Mouse (Mus musculus) myocyte (in vitro differentiated cells): ENCODE measurements around the gene Trim9. TPM values are rescaled to one million over a fixed set of nuclear protein-coding genes. Genes with fewer than 3 reads are reported as not detected.

ENCODE experiments used
- H3K27me3 ChIP-seq: one replicate; pipeline ENCODE4 v1.6.1; 2011; ENCODE audit not compliant: control insufficient read depth, insufficient read depth, insufficient read length
- H3K36me3 ChIP-seq: one replicate; pipeline ENCODE4 v1.6.1; 2011; ENCODE audit not compliant: control insufficient read depth, insufficient read depth
- H3K4me2 ChIP-seq: one replicate; pipeline ENCODE4 v1.6.1; 2011; ENCODE audit warnings: low read depth, control low read depth
- H3K4me3 ChIP-seq: one replicate; pipeline ENCODE4 v1.5.1; 2011; ENCODE audit warnings: mild to moderate bottlenecking, control low read depth, moderate library complexity
- H3K79me2 ChIP-seq: one replicate; pipeline ENCODE4 v1.6.1; 2011; ENCODE audit not compliant: control insufficient read depth, insufficient read depth
- H3ac ChIP-seq: one replicate; pipeline ENCODE4 v1.6.1; 2011; ENCODE audit not compliant: control insufficient read depth, insufficient read length
- CEBPB ChIP-seq: IDR thresholded peaks from 2 replicates; pipeline ENCODE4 v1.6.1; 2011; ENCODE audit warnings: mild to moderate bottlenecking, moderate library complexity; ENCODE audit not compliant: poor library complexity, insufficient read depth, severe bottlenecking
- E2F4 ChIP-seq: IDR thresholded peaks from one replicate; pipeline ENCODE4 v1.6.1; 2011; ENCODE audit warnings: mild to moderate bottlenecking, control low read depth, moderate library complexity; ENCODE audit not compliant: insufficient read depth
- MAX ChIP-seq: IDR thresholded peaks from one replicate; pipeline ENCODE4 v1.6.1; 2011; ENCODE audit warnings: low read depth, mild to moderate bottlenecking, control low read depth
- MYOD1 ChIP-seq, 3 experiments: IDR thresholded peaks; one replicate each; pipeline ENCODE4 v1.6.1; 2011; ENCODE audit warnings: control low read depth in 2 of 3, low read depth in 2 of 3, mild to moderate bottlenecking in 2 of 3, moderate library complexity in 1 of 3; ENCODE audit not compliant: insufficient read length in 2 of 3, control insufficient read depth in 1 of 3
- MYOG ChIP-seq, 3 experiments: IDR thresholded peaks; one replicate each; pipeline ENCODE4 v1.6.1; 2011; ENCODE audit warnings: control low read depth in 2 of 3, low read depth in 2 of 3, mild to moderate bottlenecking in 2 of 3; ENCODE audit not compliant: insufficient read length in 2 of 3, control insufficient read depth in 1 of 3, insufficient read depth in 1 of 3
- POLR2A ChIP-seq: IDR thresholded peaks from one replicate; pipeline ENCODE4 v1.6.1; 2011; ENCODE audit warnings: low read depth, mild to moderate bottlenecking, control low read depth, moderate library complexity; ENCODE audit not compliant: insufficient read length
- POLR2AphosphoS2 ChIP-seq: IDR thresholded peaks from one replicate; pipeline ENCODE4 v1.6.1; 2011; ENCODE audit warnings: low read depth, control low read depth; ENCODE audit not compliant: insufficient read length
- REST ChIP-seq: IDR thresholded peaks from one replicate; pipeline ENCODE4 v1.6.1; 2011; ENCODE audit warnings: mild to moderate bottlenecking, control low read depth, moderate library complexity; ENCODE audit not compliant: insufficient read depth, insufficient read length
- SRF ChIP-seq: IDR thresholded peaks from one replicate; pipeline ENCODE4 v1.6.1; 2011; ENCODE audit warnings: low read depth; ENCODE audit not compliant: control insufficient read depth, insufficient read length
- TCF12 ChIP-seq: IDR thresholded peaks from one replicate; pipeline ENCODE4 v1.6.1; 2011; ENCODE audit warnings: mild to moderate bottlenecking, control low read depth; ENCODE audit not compliant: poor library complexity, insufficient read depth, severe bottlenecking
- TCF3 ChIP-seq: IDR thresholded peaks from one replicate; pipeline ENCODE4 v1.6.1; 2011; ENCODE audit warnings: low read depth, control low read depth; ENCODE audit not compliant: insufficient read length
- USF1 ChIP-seq: IDR thresholded peaks from one replicate; pipeline ENCODE4 v1.6.1; 2011; ENCODE audit warnings: low read depth, mild to moderate bottlenecking, control low read depth, moderate library complexity
- polyA plus RNA-seq: library from polyadenylated mRNA; unstranded; fragments of >200 nt; fragmentation: generic; extraction: Trizol; gene quantifications from one replicate; pipeline ENCODE4 v1.2.1, GENCODE M21; 2012; ENCODE audit warnings: missing spikeins

Trim9 gene
- polyA plus RNA-seq, 1 experiment = not detected

DNA sequence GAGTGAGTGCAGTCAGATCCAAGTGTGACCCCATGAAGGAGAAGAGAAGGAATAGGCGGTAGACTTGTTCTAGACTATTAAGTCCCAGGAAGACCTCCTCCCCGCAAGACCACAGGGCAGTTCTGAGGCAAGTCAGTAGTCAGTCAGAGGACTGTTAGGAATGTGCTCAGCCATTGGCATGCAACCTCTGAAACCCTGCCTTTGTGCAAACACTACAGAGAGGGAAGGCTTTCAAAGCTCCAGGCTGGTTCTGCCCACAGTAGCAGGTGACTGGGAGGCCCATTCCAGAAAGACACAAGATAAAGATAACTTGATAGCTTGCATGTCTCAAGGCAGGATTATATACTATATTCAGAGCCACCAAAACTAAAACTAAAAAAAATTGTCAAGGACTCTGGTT is 116.1 kb downstream of the Trim9 start, which contains the start of gene Pygl:
Gene Pygl (minus strand): TSS at position 195 of the 400 bp plus-strand sequence.
- H3K79me2 ChIP-seq = no peaks in the 10 kb centered on the region
- no peak within 1 kb of the TSS for H3K4me2 ChIP-seq
- peaks cover 10% of the 10 kb centered on the region for H3K27me3 ChIP-seq
- no peak within 1 kb of the TSS for H3ac ChIP-seq
- H3K4me3 ChIP-seq = no peak within 1 kb of the TSS
- TF ChIP-seq E2F4 (no peak), REST (no peak), MAX (no peak), POLR2AphosphoS2 (no peak), POLR2A (no peak), CEBPB (no peak), MYOD1 (IDR thresholded peaks at IDR 0.05; ENCODE audit: control insufficient read depth in 1 of 3, insufficient read length in 2 of 3, low read depth in 2 of 3) (no peak), SRF (no peak), USF1 (no peak), TCF12 (no peak)
- H3K36me3 ChIP-seq = no peaks in the 10 kb centered on the region

DNA sequence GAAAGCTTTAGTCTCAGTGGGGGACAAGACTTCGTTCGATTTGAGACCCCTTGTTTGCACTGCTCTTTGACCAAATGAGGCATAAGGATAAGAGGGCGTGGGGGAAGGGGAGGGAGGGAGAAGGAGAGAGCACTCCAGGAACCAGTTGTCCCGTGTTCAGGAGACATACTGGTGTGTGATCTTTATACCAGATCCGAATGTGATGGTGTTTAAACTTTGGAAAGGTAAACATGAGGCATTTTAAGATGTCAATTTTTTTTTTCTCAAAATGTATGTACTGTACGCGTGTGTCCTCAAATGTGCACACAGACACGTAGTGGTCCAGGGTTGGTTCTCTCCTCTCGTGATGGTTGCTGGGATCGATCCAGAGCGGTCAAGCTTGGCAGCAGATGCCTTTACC is 119.3 kb downstream of the Trim9 start:
- Histone ChIP-seq H3K36me3 (no peaks in the 10 kb centered on the region), H3K4me2 (no peak overlapping the region), H3K4me3 (no peak overlapping the region), H3ac (no peak overlapping the region), H3K79me2 (no peaks in the 10 kb centered on the region), H3K27me3 (peaks cover 22% of the 10 kb centered on the region)
- TF ChIP-seq POLR2A (no peak), MYOD1 (IDR thresholded peaks at IDR 0.05; ENCODE audit: control insufficient read depth in 1 of 3, insufficient read length in 2 of 3, low read depth in 2 of 3) (no peak), MAX (no peak), CEBPB (no peak), USF1 (no peak), SRF (no peak), REST (no peak), POLR2AphosphoS2 (no peak), TCF3 (no peak), MYOG (IDR thresholded peaks at IDR 0.05; ENCODE audit: control insufficient read depth in 1 of 3, insufficient read depth in 1 of 3, insufficient read length in 2 of 3, low read depth in 2 of 3) (no peak)

DNA sequence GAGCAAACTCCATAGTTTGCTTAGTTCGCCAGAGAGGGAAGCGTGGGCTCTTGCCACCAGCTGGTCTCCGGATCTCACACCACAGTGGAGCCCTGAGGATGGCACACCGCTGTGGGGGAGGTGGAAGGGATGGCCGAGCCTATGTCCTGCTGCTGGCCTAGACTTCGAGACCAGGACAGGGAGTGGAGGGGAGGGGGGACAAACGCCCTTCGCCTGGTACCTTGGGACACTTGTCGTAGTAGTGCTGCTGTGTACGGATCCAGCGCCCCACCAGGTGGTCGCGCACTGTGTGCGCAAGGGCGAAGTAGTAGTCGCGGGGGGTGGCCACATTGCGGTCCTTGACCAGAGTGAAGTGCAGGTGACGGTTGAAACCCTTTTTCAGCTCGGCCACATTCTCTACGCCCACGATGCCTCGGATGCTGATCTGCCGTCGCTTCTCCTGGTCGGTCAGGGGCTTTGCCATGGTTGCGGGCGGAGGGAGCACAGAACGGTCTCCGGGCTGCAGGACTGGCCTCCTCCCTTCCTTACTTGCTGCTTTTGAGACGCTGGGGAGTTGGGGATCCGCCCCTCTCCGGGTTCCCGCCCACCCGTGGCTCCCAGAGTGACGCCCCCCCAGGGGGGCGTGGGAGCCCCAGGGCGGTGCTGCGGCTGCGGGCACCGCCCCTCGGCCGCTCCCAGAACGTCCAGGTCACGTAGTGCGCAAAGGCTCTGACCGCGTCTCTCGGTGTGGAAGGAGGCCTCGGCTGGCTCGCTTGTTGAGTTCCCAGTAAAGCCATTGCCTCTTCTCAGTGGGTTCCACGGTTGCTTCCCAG is 120.1 kb downstream of the Trim9 start:
- H3K4me2 ChIP-seq = no peak overlapping the region
- no peak overlapping the region for H3K4me3 ChIP-seq
- H3K27me3 ChIP-seq = peaks cover 19% of the 10 kb centered on the region

DNA sequence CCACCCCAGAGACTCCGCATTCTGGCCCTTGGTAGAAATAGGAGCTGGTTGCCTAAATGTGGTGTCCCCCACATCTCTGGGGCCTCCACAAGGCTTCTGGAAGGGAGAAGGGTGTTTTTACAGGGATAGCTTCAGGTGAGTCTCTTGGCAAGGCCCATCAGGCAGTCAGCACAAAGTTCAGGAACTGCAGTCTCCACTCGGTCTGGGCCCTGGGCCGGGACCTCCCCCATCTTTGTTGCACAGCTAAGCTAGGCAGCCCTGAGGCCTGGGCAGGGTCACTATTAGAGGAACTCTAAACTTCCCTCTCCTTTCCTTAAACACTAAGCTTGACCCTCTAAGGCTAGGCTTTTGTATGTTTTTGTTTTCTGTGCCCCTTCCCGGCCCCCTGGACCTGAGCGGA is 120.8 kb downstream of the Trim9 start:
- Histone ChIP-seq H3ac (no peak overlapping the region), H3K27me3 (peaks cover 19% of the 10 kb centered on the region), H3K36me3 (no peaks in the 10 kb centered on the region), H3K79me2 (no peaks in the 10 kb centered on the region), H3K4me3 (no peak overlapping the region), H3K4me2 (no peak overlapping the region)
- TF ChIP-seq POLR2A = no peak
- TF ChIP-seq USF1 = no peak
- TF ChIP-seq CEBPB = no peak
- TF ChIP-seq E2F4 = no peak
- TF ChIP-seq MYOD1 (IDR thresholded peaks at IDR 0.05; ENCODE audit: control insufficient read depth in 1 of 3, insufficient read length in 2 of 3, low read depth in 2 of 3) = no peak
- no peak for TF ChIP-seq REST
- no peak for TF ChIP-seq TCF12

More for the DNA sequence above, 120.1 kb downstream of the Trim9 start:
- no peaks in the 10 kb centered on the region for H3K36me3 ChIP-seq
- TF ChIP-seq USF1 (no peak), CEBPB (no peak), TCF12 (no peak), MYOD1 (IDR thresholded peaks at IDR 0.05; ENCODE audit: control insufficient read depth in 1 of 3, insufficient read length in 2 of 3, low read depth in 2 of 3) (no peak), POLR2AphosphoS2 (no peak), REST (no peak), TCF3 (no peak), MYOG (IDR thresholded peaks at IDR 0.05; ENCODE audit: control insufficient read depth in 1 of 3, insufficient read depth in 1 of 3, insufficient read length in 2 of 3, low read depth in 2 of 3) (no peak), E2F4 (no peak), SRF (no peak), POLR2A (no peak)
- no peak overlapping the region for H3ac ChIP-seq
- no peaks in the 10 kb centered on the region for H3K79me2 ChIP-seq

DNA sequence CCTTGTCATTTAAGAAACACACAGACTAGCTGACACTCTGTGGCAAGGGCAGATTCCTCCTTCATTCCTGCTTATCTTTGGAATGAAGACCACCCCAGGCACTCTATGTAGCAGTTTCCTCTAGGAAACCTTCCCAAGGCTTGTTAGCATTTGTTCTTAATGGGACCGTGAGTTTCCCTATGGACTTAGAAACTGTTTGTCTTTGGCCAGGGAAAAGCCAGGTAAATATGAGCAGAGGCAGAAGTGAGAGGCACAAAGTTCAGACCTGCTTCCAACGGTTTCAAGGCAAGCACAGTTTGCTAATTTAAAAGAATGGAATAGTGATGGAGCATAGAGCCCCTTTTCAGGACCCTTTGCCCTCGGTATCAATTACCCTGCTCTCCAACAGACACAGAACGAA is 124.1 kb downstream of the Trim9 start:
- Histone ChIP-seq H3K27me3 (peaks cover 24% of the 10 kb centered on the region), H3K4me3 (no peak overlapping the region), H3K4me2 (no peak overlapping the region), H3K36me3 (no peaks in the 10 kb centered on the region), H3ac (no peak overlapping the region), H3K79me2 (no peaks in the 10 kb centered on the region)
- TF ChIP-seq MYOG (IDR thresholded peaks at IDR 0.05; ENCODE audit: control insufficient read depth in 1 of 3, insufficient read depth in 1 of 3, insufficient read length in 2 of 3, low read depth in 2 of 3) (no peak), POLR2AphosphoS2 (no peak)
